Mouse (Mus musculus) neural tube, embryonic 11.5 days (tissue): ENCODE measurements at regions not wholly inside any gene's neighbourhood (a gene's known extent, or its start where the extent isn't known, plus 50 kb on each side); places are given as distances from the start of the nearest gene placed in this dataset.

Source experiments
- ATAC-seq: fragments of 200-750 bp; cut with Nextera tagmentation; 2 replicates; pipeline ENCODE4 v1.8.0; 2017; ENCODE audit warnings: moderate number of reproducible peaks, mild to moderate bottlenecking, moderate TSS enrichment, moderate library complexity; ENCODE audit not compliant: insufficient read depth, low FRiP score, low TSS enrichment
- DNase-seq: peaks from one replicate; pipeline ENCODE4 v3.0.0-alpha.2; 2015; ENCODE audit warnings: low spot score
- H3K27ac ChIP-seq: fragments of 300-500 bp; sonication (generic); 2 replicates; pipeline ENCODE4 v1.5.1; 2014; ENCODE audit warnings: low read depth, mild to moderate bottlenecking, low read length
- H3K27me3 ChIP-seq: fragments of 300-500 bp; sonication (generic); 2 replicates; pipeline ENCODE4 v1.6.1; 2014; ENCODE audit warnings: mild to moderate bottlenecking, low read length, mixed read lengths; ENCODE audit not compliant: control insufficient read depth, insufficient read depth
- H3K36me3 ChIP-seq: fragments of 300-500 bp; sonication (generic); 2 replicates; pipeline ENCODE4 v1.6.1; 2014; ENCODE audit warnings: mild to moderate bottlenecking, low read length, moderate library complexity, mixed read lengths; ENCODE audit not compliant: control insufficient read depth, insufficient read depth
- H3K4me1 ChIP-seq: fragments of 300-500 bp; sonication (generic); 2 replicates; pipeline ENCODE4 v1.6.1; 2014; ENCODE audit warnings: low read length, mixed read lengths; ENCODE audit not compliant: control insufficient read depth, insufficient read depth
- H3K4me2 ChIP-seq: fragments of 300-500 bp; sonication (generic); 2 replicates; pipeline ENCODE4 v1.6.1; 2014; ENCODE audit warnings: low read depth, mild to moderate bottlenecking, moderate library complexity
- H3K4me3 ChIP-seq: fragments of 300-500 bp; sonication (generic); 2 replicates; pipeline ENCODE4 v1.5.1; 2014; ENCODE audit warnings: low read depth, low read length
- H3K9ac ChIP-seq: fragments of 300-500 bp; sonication (generic); 2 replicates; pipeline ENCODE4 v1.6.1; 2014; ENCODE audit warnings: mild to moderate bottlenecking, low read length
- H3K9me3 ChIP-seq: fragments of 300-500 bp; sonication (generic); 2 replicates; pipeline ENCODE4 v1.6.1; 2016; ENCODE audit warnings: low read length; ENCODE audit not compliant: control insufficient read depth
- WGBS: fragments of 180-500 bp; shearing (Covaris S2); extraction: QIAGEN DNeasy Blood & Tissue Kit; methylation state at CpG from one replicate; pipeline ENCODE4 v1.1.7; 2014; 5-methylcytosine and 5-hydroxymethylcytosine counted together

GRCm38 (mm10) chr1:45625921-45626320 lies 122.8 kb upstream of the Col5a2 start:
- no peak for ATAC-seq
- Histone ChIP-seq H3K4me2 (no peak overlapping the region), H3K27ac (no peak overlapping the region), H3K9ac (no peak overlapping the region), H3K27me3 (no peaks in the 10 kb centered on the region), H3K4me3 (no peak overlapping the region), H3K9me3 (no peaks in the 10 kb centered on the region), H3K4me1 (no peaks in the 10 kb centered on the region), H3K36me3 (no peaks in the 10 kb centered on the region)
- DNase-seq: no peak
- WGBS: 92% methylated on average over 5 of the region's 5 CpGs

- no peaks in the 10 kb centered on the region for H3K4me1 ChIP-seq
- WGBS: 86% methylated on average over 2 of the region's 2 CpGs
- H3K36me3 ChIP-seq: no peaks in the 10 kb centered on the region
- H3K4me3 ChIP-seq: no peak overlapping the region
- H3K27me3 ChIP-seq: no peaks in the 10 kb centered on the region
- DNase-seq (no peak), ATAC-seq (no peak)
- H3K4me2 ChIP-seq: no peak overlapping the region
- no peak overlapping the region for H3K9ac ChIP-seq
- no peaks in the 10 kb centered on the region for H3K9me3 ChIP-seq
- H3K27ac ChIP-seq: no peak overlapping the region
These were observed 123.7 kb upstream of the Col5a2 start for GRCm38 (mm10) chr1:45626733-45627132.

GRCm38 (mm10) chr1:45627840-45628239 lies 124.8 kb upstream of the Col5a2 start:
- Histone ChIP-seq H3K27me3 (no peaks in the 10 kb centered on the region), H3K4me1 (no peaks in the 10 kb centered on the region)
- 22% methylated on average over 2 of the region's 2 CpGs for WGBS

GRCm38 (mm10) chr1:45647301-45647700 lies 144.2 kb upstream of the Col5a2 start:
- H3K4me1 ChIP-seq: no peaks in the 10 kb centered on the region

More at GRCm38 (mm10) chr1:45627840-45628239, 124.8 kb upstream of the Col5a2 start:
- Histone ChIP-seq H3K4me2 (no peak overlapping the region), H3K4me3 (no peak overlapping the region), H3K27ac (no peak overlapping the region), H3K9me3 (no peaks in the 10 kb centered on the region), H3K9ac (no peak overlapping the region), H3K36me3 (no peaks in the 10 kb centered on the region)
- ATAC-seq (peak; percentile 55; the same call in 1 of the 2 replicates), DNase-seq (peak; percentile 19)

GRCm38 (mm10) chr1:45653248-45653647 lies 141.7 kb upstream of the Wdr75 start:
- Histone ChIP-seq H3K4me1 (no peaks in the 10 kb centered on the region), H3K4me2 (no peak overlapping the region), H3K27ac (no peak overlapping the region), H3K27me3 (no peaks in the 10 kb centered on the region), H3K9me3 (no peaks in the 10 kb centered on the region), H3K36me3 (no peaks in the 10 kb centered on the region), H3K4me3 (no peak overlapping the region), H3K9ac (no peak overlapping the region)
- WGBS: 88% methylated on average over 3 of the region's 3 CpGs
- DNase-seq (no peak), ATAC-seq (no peak)

More at GRCm38 (mm10) chr1:45647301-45647700, 144.2 kb upstream of the Col5a2 start:
- H3K4me3 ChIP-seq: no peak overlapping the region
- no peaks in the 10 kb centered on the region for H3K36me3 ChIP-seq
- no peak overlapping the region for H3K27ac ChIP-seq
- no peak overlapping the region for H3K9ac ChIP-seq
- H3K27me3 ChIP-seq: no peaks in the 10 kb centered on the region
- DNase-seq (no peak), ATAC-seq (no peak)
- H3K4me2 ChIP-seq: no peak overlapping the region
- no peaks in the 10 kb centered on the region for H3K9me3 ChIP-seq

GRCm38 (mm10) chr1:45663882-45664520 lies 131.0 kb upstream of the Wdr75 start:
- DNase-seq: no peak
- H3K4me3 ChIP-seq: no peak overlapping the region
- 77% methylated on average over 3 of the region's 3 CpGs for WGBS
- H3K27ac ChIP-seq: no peak overlapping the region
- H3K9ac ChIP-seq: no peak overlapping the region
- H3K27me3 ChIP-seq: no peaks in the 10 kb centered on the region
- H3K36me3 ChIP-seq: no peaks in the 10 kb centered on the region
- H3K4me2 ChIP-seq: no peak overlapping the region
- no peaks in the 10 kb centered on the region for H3K9me3 ChIP-seq
- H3K4me1 ChIP-seq: no peaks in the 10 kb centered on the region
- ATAC-seq: no peak

- Histone ChIP-seq H3K27me3 (no peaks in the 10 kb centered on the region), H3K4me1 (no peaks in the 10 kb centered on the region), H3K4me3 (no peak overlapping the region), H3K9ac (no peak overlapping the region), H3K36me3 (no peaks in the 10 kb centered on the region), H3K4me2 (no peak overlapping the region), H3K9me3 (no peaks in the 10 kb centered on the region), H3K27ac (no peak overlapping the region)
- ATAC-seq: no peak
- DNase-seq: peak; percentile 41
- WGBS: 57% methylated on average over 5 of the region's 5 CpGs
These were observed 122.4 kb upstream of the Wdr75 start for GRCm38 (mm10) chr1:45672443-45673156.

- Histone ChIP-seq H3K27me3 (no peaks in the 10 kb centered on the region), H3K9me3 (no peaks in the 10 kb centered on the region), H3K4me3 (no peak overlapping the region), H3K9ac (no peak overlapping the region), H3K4me2 (no peak overlapping the region), H3K4me1 (no peaks in the 10 kb centered on the region), H3K36me3 (no peaks in the 10 kb centered on the region), H3K27ac (no peak overlapping the region)
- ATAC-seq: no peak
- no peak for DNase-seq
- WGBS: 74% methylated on average over 5 of the region's 5 CpGs
These were observed 119.1 kb upstream of the Wdr75 start for GRCm38 (mm10) chr1:45675771-45676439.
